Mouse (Mus musculus): ENCODE data around the gene Itga10.
"Not testable (repeated sequence)": the region's sequence is repeated elsewhere in the genome, so short reads cannot be mapped to it uniquely, and the experiment has no call there.

Itga10 gene

GRCm38 (mm10) chr3:96679159-96679674 is 33.8 kb downstream of the Itga10 start:
- DNase-seq (ENCODE audit: extremely low spot score, low read depth, low spot score) = no peak

GRCm38 (mm10) chr3:96680269-96680956 is 35.0 kb downstream of the Itga10 start:
- DNase-seq (ENCODE audit: extremely low spot score, low read depth, low spot score) = no peak

GRCm38 (mm10) chr3:96683496-96683895 is 38.1 kb downstream of the Itga10 start:
- no peak for DNase-seq (ENCODE audit: extremely low spot score, low read depth, low spot score)

- no peak for DNase-seq (ENCODE audit: extremely low spot score, low read depth, low spot score)
Observed at GRCm38 (mm10) chr3:96684151-96684821, 38.9 kb downstream of the Itga10 start.

- no peak for DNase-seq (ENCODE audit: extremely low spot score, low read depth, low spot score)
Observed at GRCm38 (mm10) chr3:96684822-96685156, 39.4 kb downstream of the Itga10 start.

GRCm38 (mm10) chr3:96686057-96686456 is 40.7 kb downstream of the Itga10 start:
- not testable (repeated sequence) for DNase-seq (ENCODE audit: extremely low spot score, low read depth, low spot score)

- no peak for DNase-seq (ENCODE audit: extremely low spot score, low read depth, low spot score)
Observed at GRCm38 (mm10) chr3:96688854-96689253, 43.5 kb downstream of the Itga10 start.

- DNase-seq (ENCODE audit: extremely low spot score, low read depth, low spot score) = no peak
Observed at GRCm38 (mm10) chr3:96690298-96690697, 44.9 kb downstream of the Itga10 start.

- no peak for DNase-seq (ENCODE audit: extremely low spot score, low read depth, low spot score)
Observed at GRCm38 (mm10) chr3:96692506-96692905, 47.1 kb downstream of the Itga10 start.

GRCm38 (mm10) chr3:96693579-96693978 is 48.2 kb downstream of the Itga10 start:
- DNase-seq (ENCODE audit: extremely low spot score, low read depth, low spot score) = no peak

GRCm38 (mm10) chr3:96696198-96696765 is 50.9 kb downstream of the Itga10 start, which contains the start of gene Pias3:
Gene Pias3, plus strand, starts transcription at chr3:96696384.
- DNase-seq (ENCODE audit: extremely low spot score, low read depth, low spot score) = no peak

- no peak for DNase-seq (ENCODE audit: extremely low spot score, low read depth, low spot score)
Observed at GRCm38 (mm10) chr3:96696766-96697732, 51.7 kb downstream of the Itga10 start.

GRCm38 (mm10) chr3:96698993-96699690 is 53.8 kb downstream of the Itga10 start:
- no peak for DNase-seq (ENCODE audit: extremely low spot score, low read depth, low spot score)

GRCm38 (mm10) chr3:96700376-96700775 is 55.0 kb downstream of the Itga10 start:
- DNase-seq (ENCODE audit: extremely low spot score, low read depth, low spot score) = no peak

- DNase-seq (ENCODE audit: extremely low spot score, low read depth, low spot score) = no peak
Observed at GRCm38 (mm10) chr3:96701003-96701402, 55.6 kb downstream of the Itga10 start.

GRCm38 (mm10) chr3:96704778-96705177 is 59.4 kb downstream of the Itga10 start:
- no peak for DNase-seq (ENCODE audit: extremely low spot score, low read depth, low spot score)

- DNase-seq (ENCODE audit: extremely low spot score, low read depth, low spot score) = no peak
Observed at GRCm38 (mm10) chr3:96706217-96706616, 60.8 kb downstream of the Itga10 start.

- DNase-seq (ENCODE audit: extremely low spot score, low read depth, low spot score) = no peak
Observed at GRCm38 (mm10) chr3:96706984-96707383, 61.6 kb downstream of the Itga10 start.

- no peak for DNase-seq (ENCODE audit: extremely low spot score, low read depth, low spot score)
Observed at GRCm38 (mm10) chr3:96707903-96708683, 62.7 kb downstream of the Itga10 start, which contains the start of gene Nudt17. Gene Nudt17, minus strand, starts transcription at chr3:96708562.
